Mouse (Mus musculus) embryonic facial prominence, embryonic 15.5 days (tissue): ENCODE data around the gene Aldh16a1. TPM values are rescaled to one million over a fixed set of nuclear protein-coding genes. Genes with fewer than 3 reads are reported as not detected.
A peak's percentile ranks its signal among the peaks of the same experiment; 100 is the strongest.
"Not testable (repeated sequence)": the region's sequence is repeated elsewhere in the genome, so short reads cannot be mapped to it uniquely, and the experiment has no call there.

Source experiments
- ATAC-seq: fragments of 200-750 bp; cut with Nextera tagmentation; 2 replicates; pipeline ENCODE4 v1.8.0; 2017; ENCODE audit warnings: low read depth, moderate TSS enrichment; ENCODE audit not compliant: insufficient number of reproducible peaks, low FRiP score, low TSS enrichment
- H3K27ac ChIP-seq: fragments of 300-500 bp; sonication (generic); replicated peaks from 2 replicates; pipeline ENCODE4 v1.5.1; 2015; ENCODE audit warnings: mild to moderate bottlenecking, inconsistent platforms
- H3K27me3 ChIP-seq: fragments of 300-500 bp; sonication (generic); 2 replicates; pipeline ENCODE4 v1.6.1; 2015; ENCODE audit warnings: inconsistent platforms
- H3K36me3 ChIP-seq: fragments of 300-500 bp; sonication (generic); 2 replicates; pipeline ENCODE4 v1.6.1; 2015; ENCODE audit warnings: mild to moderate bottlenecking, inconsistent platforms
- H3K4me1 ChIP-seq: fragments of 300-500 bp; sonication (generic); 2 replicates; pipeline ENCODE4 v1.6.1; 2015; ENCODE audit warnings: inconsistent platforms
- H3K4me2 ChIP-seq: fragments of 300-500 bp; sonication (generic); replicated peaks from 2 replicates; pipeline ENCODE4 v1.6.1; 2015; ENCODE audit warnings: mild to moderate bottlenecking, inconsistent platforms
- H3K4me3 ChIP-seq: fragments of 300-500 bp; sonication (generic); replicated peaks from 2 replicates; pipeline ENCODE4 v1.5.1; 2015; ENCODE audit warnings: mild to moderate bottlenecking, inconsistent platforms
- H3K9ac ChIP-seq: fragments of 300-500 bp; sonication (generic); 2 replicates; pipeline ENCODE4 v1.6.1; 2015; ENCODE audit warnings: inconsistent platforms
- H3K9me3 ChIP-seq: fragments of 300-500 bp; sonication (generic); replicated peaks from 2 replicates; pipeline ENCODE4 v1.6.1; 2016; ENCODE audit warnings: inconsistent platforms
- WGBS: fragments of 180-500 bp; shearing (Covaris S2); methylation state at CpG from one replicate; pipeline ENCODE4 v1.1.7; 2015; 5-methylcytosine and 5-hydroxymethylcytosine counted together
- microRNA counts: library from miRNA; unstranded; fragments of <30 nt; microRNA quantifications from one replicate; lab custom pipeline; 2016
- microRNA-seq: library from miRNA; unstranded; fragments of <30 nt; microRNA quantifications from one replicate; pipeline ENCODE4, GENCODE M21; 2016; ENCODE audit warnings: borderline number of aligned reads
- polyA plus RNA-seq: library from polyadenylated mRNA; unstranded; fragments of >200 nt; fragmentation: Nextera tagmentation; extraction: Ambion mirVana; gene quantifications from 2 replicates; pipeline ENCODE4 v1.2.1, GENCODE M21; 2015

The Aldh16a1 gene
- polyA plus RNA-seq, 1 experiment from 2014 or later = 47.1 TPM

DNA sequence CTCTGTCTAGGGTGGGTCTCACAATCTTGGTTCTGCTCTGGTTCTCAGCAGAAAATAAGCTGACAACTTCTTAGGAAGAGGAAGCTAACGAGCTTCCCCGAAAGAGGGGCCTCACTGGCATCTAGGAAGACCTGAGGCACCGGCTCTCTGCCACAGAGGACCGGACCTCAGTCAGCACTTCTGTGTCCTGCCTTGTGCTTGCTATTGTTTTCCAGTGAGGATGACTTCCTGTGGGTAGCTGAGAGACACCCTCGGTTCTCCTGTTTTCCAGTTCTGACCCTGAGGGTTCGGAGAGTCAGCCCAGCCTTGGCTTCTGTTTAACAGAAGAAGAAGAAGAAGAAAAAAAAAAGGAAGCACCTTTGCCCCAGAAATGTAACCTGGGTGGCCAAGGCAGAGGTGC, 56.9 kb downstream of the Aldh16a1 start:
- Histone ChIP-seq H3K36me3 (peaks cover 18% of the 10 kb centered on the region; the same call in 1 of the 2 replicates), H3K9me3 (no peaks in the 10 kb centered on the region), H3K4me1 (peaks cover 23% of the 10 kb centered on the region), H3K9ac (no peak overlapping the region), H3K27me3 (no peaks in the 10 kb centered on the region), H3K4me2 (no peak overlapping the region), H3K27ac (no peak overlapping the region), H3K4me3 (no peak overlapping the region)
- no peak for ATAC-seq
- 46% methylated on average over 6 of the region's 6 CpGs for WGBS

DNA sequence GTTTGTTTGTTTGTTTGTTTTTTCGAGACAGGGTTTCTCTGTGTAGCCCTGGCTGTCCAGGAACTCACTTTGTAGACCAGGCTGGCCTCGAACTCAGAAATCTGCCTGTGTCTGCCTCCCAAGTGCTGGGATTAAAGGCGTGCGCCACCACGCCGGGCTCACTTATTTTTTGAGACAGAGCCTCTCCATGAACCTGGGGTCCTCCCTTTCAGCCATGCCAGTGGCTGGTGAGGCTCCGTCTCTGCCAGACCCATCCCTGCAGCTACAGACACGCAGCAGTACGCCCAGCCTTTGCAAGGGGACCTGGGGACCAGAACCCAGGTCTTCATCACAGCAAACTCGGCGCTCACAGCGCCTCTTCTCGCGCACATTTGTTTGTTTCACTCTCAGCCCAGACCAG, 58.4 kb downstream of the Aldh16a1 start:
- WGBS = 90% methylated on average over 14 of the region's 14 CpGs
- peaks cover 13% of the 10 kb centered on the region for H3K4me1 ChIP-seq
- H3K27ac ChIP-seq, H3K9me3 ChIP-seq, H3K4me3 ChIP-seq, H3K9ac ChIP-seq, ATAC-seq, H3K4me2 ChIP-seq, H3K27me3 ChIP-seq: not testable (repeated sequence)
- peaks cover 12% of the 10 kb centered on the region; the same call in 1 of the 2 replicates for H3K36me3 ChIP-seq

DNA sequence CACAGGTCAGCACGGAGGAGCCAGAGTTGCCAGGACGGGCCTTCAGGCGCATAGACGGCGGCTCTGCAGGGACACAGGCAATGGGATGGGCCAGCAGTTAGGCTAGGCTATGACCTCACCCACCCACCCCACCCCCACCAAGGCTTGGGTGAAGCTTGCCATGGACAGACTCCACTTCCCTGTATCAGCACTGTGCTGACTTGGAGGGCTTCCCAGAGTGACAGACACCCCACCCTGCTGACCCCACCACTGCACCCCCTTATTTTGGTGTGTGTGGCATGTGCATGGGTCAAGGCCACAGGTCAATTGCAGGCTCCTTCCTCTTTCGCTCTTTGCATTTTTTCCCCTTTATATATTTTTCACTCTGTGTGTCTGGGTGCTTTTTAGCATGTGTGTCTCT, 59.0 kb downstream of the Aldh16a1 start:
- Histone ChIP-seq H3K27ac (0 out of 2 replicates have a peak overlapping the region, but pooled peaks have one; percentile 11), H3K4me1 (peaks cover 16% of the 10 kb centered on the region), H3K9me3 (no peaks in the 10 kb centered on the region), H3K36me3 (peaks cover 12% of the 10 kb centered on the region; the same call in 1 of the 2 replicates), H3K9ac (no peak overlapping the region), H3K4me2 (no peak overlapping the region), H3K4me3 (no peak overlapping the region), H3K27me3 (no peaks in the 10 kb centered on the region)
- no peak for ATAC-seq
- 76% methylated on average over 6 of the region's 6 CpGs for WGBS

DNA sequence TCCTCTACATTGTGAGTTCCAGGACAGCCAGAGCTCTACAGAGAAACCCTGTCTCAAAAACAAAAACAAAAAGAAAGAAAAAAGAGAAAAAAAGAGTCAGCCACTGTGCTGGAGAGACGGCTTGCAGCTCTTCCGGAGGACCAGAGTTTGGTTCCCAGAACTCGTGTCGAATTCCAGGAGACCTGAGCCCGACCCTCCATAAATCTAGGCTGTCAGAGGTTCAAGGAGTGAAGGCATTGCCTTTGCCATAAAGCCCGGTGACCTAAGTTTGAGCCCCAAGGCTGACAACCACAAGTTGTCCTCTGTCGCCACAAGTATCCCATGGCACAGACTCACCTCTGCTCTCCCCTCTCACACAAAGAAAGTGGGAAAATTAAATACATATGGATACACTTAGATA, 60.3 kb downstream of the Aldh16a1 start:
- H3K9me3 ChIP-seq = no peaks in the 10 kb centered on the region
- H3K27me3 ChIP-seq = no peaks in the 10 kb centered on the region
- peaks cover 23% of the 10 kb centered on the region for H3K4me1 ChIP-seq
- ATAC-seq = no peak
- no peak overlapping the region for H3K4me2 ChIP-seq
- H3K9ac ChIP-seq = no peak overlapping the region
- no peak overlapping the region for H3K4me3 ChIP-seq
- WGBS = 28% methylated on average over 7 of the region's 7 CpGs
- H3K27ac ChIP-seq = peak overlapping the region; percentile 90
- H3K36me3 ChIP-seq = peaks cover 12% of the 10 kb centered on the region; the same call in 1 of the 2 replicates

DNA sequence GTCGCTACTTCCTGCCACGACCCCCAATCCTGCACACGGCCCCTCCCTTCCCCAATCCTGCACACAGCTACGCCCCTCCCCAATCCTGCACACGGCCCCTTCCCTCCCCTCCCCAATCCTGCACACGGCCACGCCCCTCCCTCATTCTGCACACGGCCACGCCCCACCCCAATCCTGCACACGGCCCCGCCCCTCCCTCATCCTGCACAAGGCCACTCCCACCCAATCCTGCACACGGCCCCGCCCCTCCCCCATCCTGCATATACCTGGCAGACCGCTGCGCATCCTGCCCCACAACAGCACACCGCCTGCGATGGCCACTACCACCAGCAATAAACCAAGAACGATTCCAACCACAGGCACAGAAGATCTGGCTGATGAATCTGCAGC, 60.9 kb downstream of the Aldh16a1 start:
- Histone ChIP-seq H3K4me3 (no peak overlapping the region), H3K4me2 (0 out of 2 replicates have a peak overlapping the region, but pooled peaks have one; percentile 23), H3K9me3 (no peaks in the 10 kb centered on the region), H3K27me3 (no peaks in the 10 kb centered on the region), H3K9ac (no peak overlapping the region), H3K27ac (peak overlapping the region; percentile 90), H3K36me3 (peaks cover 17% of the 10 kb centered on the region), H3K4me1 (peaks cover 23% of the 10 kb centered on the region)
- no peak for ATAC-seq
- 30% methylated on average over 18 of the region's 18 CpGs for WGBS

DNA sequence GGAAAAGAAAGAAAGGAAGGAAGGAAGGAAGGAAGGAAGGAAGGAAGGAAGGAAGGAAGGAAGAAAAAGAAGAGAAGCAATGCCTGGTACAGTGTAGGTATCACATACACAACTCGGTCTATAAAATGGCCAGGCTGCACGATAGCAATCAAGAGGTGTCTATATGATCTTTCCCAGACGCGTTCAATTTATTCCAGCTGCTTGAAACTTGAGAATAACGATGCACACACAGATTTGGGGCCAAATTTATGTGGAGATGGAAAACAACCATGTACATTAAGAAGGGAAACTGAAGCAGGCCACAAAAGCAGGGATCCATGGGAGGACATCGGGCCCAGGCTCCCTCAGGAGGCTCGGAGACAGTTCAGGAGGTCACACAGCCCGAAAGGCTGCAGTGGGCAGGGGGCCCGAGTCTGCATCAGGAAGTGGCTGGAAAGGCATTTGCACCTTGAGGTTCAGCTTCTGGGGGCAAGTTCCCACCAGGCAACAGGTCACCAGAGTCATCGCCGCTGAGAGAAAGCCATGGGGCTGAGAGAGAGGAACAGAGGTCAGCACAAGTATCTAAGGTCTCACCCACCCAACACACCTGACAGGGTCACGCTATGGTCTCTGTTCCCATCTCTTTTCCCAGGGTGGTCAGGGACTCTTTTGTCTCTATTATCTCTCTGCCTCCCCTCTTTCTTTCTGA, 61.4 kb downstream of the Aldh16a1 start:
- H3K27me3 ChIP-seq = no peaks in the 10 kb centered on the region
- no peak overlapping the region for H3K4me3 ChIP-seq
- H3K36me3 ChIP-seq = peaks cover 22% of the 10 kb centered on the region
- peak overlapping the region; percentile 23; the same call in 1 of the 2 replicates for H3K4me2 ChIP-seq
- H3K4me1 ChIP-seq = peaks cover 23% of the 10 kb centered on the region
- no peak overlapping the region for H3K9ac ChIP-seq
- H3K9me3 ChIP-seq = no peaks in the 10 kb centered on the region
- WGBS = 32% methylated on average over 12 of the region's 12 CpGs
- no peak for ATAC-seq
- peak overlapping the region; percentile 90 for H3K27ac ChIP-seq

DNA sequence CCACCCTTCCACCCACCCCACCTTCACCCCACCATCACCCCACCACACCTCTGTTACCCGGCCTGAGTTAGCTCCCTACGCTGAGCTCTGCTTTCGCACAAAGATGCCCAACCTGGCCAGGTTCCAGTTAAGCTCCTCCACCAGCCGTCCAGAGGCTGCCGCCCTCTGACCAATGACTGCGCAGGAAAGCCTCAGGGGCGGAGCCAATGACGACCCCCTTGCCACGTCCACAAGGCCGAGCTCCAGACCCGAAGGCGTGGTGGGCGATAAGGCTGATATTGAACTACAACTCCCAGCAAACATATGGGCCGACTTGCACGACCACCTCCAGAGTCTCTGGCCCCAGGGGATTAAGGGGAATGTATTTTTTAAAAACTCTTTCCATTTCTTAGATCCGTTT, 62.3 kb downstream of the Aldh16a1 start, which contains the start of gene Rcn3:
Rcn3 (minus strand) TSS at position 174 of the 400 bp plus-strand sequence.
- under 1% methylated on average over 16 of the region's 16 CpGs for WGBS
- H3K4me2 ChIP-seq = peak within 1 kb of the TSS; percentile 61
- H3K27ac ChIP-seq = peak within 1 kb of the TSS; percentile 93
- peak; percentile 94 for ATAC-seq
- no peaks in the 10 kb centered on the region for H3K27me3 ChIP-seq
- peak within 1 kb of the TSS; percentile 69 for H3K9ac ChIP-seq
- H3K9me3 ChIP-seq = no peaks in the 10 kb centered on the region
- peaks cover 23% of the 10 kb centered on the region for H3K4me1 ChIP-seq
- peaks cover 24% of the 10 kb centered on the region for H3K36me3 ChIP-seq
- peak within 1 kb of the TSS; percentile 58 for H3K4me3 ChIP-seq

DNA sequence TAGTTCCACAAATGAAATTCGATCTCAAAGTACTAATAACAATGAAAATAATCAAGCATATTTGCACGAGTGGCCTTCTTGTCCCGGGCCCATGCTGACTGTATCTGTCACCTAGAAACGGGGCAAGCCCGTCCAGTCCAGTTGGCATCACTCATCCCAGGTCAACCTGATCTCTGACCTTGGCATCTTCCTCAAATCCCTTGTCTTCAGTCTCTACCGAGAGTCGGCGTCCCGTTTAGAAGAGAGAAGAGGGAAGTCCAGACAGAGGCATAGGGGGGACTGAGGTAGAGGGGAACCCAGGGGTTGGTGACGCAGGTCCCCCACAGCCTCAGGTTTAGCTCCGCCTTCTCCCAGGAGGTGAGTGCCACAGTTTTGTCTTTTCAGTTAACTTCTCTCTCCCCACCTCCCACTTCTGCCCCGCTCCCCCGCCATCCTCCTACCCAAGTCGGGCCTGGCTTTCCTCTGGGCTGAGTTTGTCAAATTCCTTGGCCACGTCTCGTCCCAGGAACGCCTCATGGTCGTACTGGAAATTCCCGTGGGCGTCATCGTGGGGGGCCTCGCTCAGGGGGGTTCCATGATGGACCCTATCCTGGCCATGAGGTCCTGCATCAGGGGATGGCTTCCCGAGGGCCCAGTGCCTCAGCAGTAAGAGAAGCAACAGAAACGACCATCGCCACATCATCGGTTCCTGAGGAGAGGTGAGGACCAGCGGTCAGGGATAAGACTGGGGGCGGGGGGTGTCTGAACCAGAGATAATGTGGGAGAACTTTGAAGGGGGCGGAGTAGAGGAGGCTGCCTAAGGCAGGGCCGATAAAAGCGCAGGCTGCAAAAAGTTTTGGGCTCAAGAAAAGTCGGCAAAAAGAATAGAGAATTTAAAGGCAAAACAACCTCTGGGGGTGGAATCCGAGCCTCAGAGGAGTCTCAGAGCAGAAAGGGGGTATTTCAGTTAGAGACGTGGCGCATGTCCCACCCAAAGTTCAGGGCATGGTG, 63.1 kb downstream of the Aldh16a1 start:
- ATAC-seq = peak; percentile 52
- Histone ChIP-seq H3K4me2 (peak overlapping the region; percentile 61), H3K36me3 (peaks cover 28% of the 10 kb centered on the region), H3K9ac (peak overlapping the region; percentile 69), H3K4me3 (peak overlapping the region; percentile 58), H3K27ac (peak overlapping the region; percentile 93), H3K27me3 (no peaks in the 10 kb centered on the region), H3K4me1 (peaks cover 23% of the 10 kb centered on the region), H3K9me3 (no peaks in the 10 kb centered on the region)
- 8% methylated on average over 35 of the region's 35 CpGs for WGBS

MicroRNAs encoded within 50 kb of the gene (microRNA counts, 519-probe panel; counts per million panel counts)
- microRNA mmu-miR-150 (lab: Ali Mortazavi, UCI) = 2,235 counts per million, percentile 50 among the panel's probes with 10 or more counts

Small RNAs within 50 kb of the gene (microRNA-seq; reads per million reads assigned to microRNA genes)
- 16.2 reads per million, percentile 33 among the genes with 10 or more reads in this experiment for gene Mir150
- 10.7 reads per million, percentile 30 among the genes with 10 or more reads in this experiment for gene Mir5121
- not detected for gene Mir7055

Other genes with a start within 250 kb of the Aldh16a1 start
- 73.0 and 76.2 TPM in 2 replicates for gene Ap2a1, start 225.1 kb downstream of the Aldh16a1 start, polyA plus RNA-seq
- 0.23 TPM in 1 of 2 replicates, not detected in the other for gene Tsks, start 211.4 kb downstream of the Aldh16a1 start, polyA plus RNA-seq
- 30.0 and 35.8 TPM in 2 replicates for gene Cpt1c, start 179.7 kb downstream of the Aldh16a1 start, polyA plus RNA-seq
- gene Prmt1, start 168.0 kb downstream of the Aldh16a1 start, polyA plus RNA-seq = 455 and 479 TPM in 2 replicates
- 109 and 110 TPM in 2 replicates for gene Irf3, start 156.9 kb downstream of the Aldh16a1 start, polyA plus RNA-seq
- 59.1 and 67.7 TPM in 2 replicates for gene Bcl2l12, start 155.9 kb downstream of the Aldh16a1 start, polyA plus RNA-seq
- 40.7 and 41.9 TPM in 2 replicates for gene Scaf1, start 138.2 kb downstream of the Aldh16a1 start, polyA plus RNA-seq
- gene Rras, start 136.6 kb downstream of the Aldh16a1 start, polyA plus RNA-seq = 41.3 and 47.6 TPM in 2 replicates
- gene Prr12, start 101.7 kb downstream of the Aldh16a1 start, polyA plus RNA-seq = 11.9 and 12.1 TPM in 2 replicates
- 68.5 and 73.6 TPM in 2 replicates for gene Nosip, start 92.2 kb downstream of the Aldh16a1 start, polyA plus RNA-seq
- 26.0 and 26.9 TPM in 2 replicates for gene Prrg2, start 91.9 kb downstream of the Aldh16a1 start, polyA plus RNA-seq
- gene Rcn3, start 62.4 kb downstream of the Aldh16a1 start, polyA plus RNA-seq = 520 and 531 TPM in 2 replicates
- gene Fcgrt, start 50.7 kb downstream of the Aldh16a1 start, polyA plus RNA-seq = 126 and 135 TPM in 2 replicates
- 1,509 and 1,523 TPM in 2 replicates for gene Rps11, start 30.1 kb downstream of the Aldh16a1 start, polyA plus RNA-seq
- gene Rpl13a, start 25.8 kb downstream of the Aldh16a1 start, polyA plus RNA-seq = 1,369 and 1,440 TPM in 2 replicates
- gene Gm45713, start 18.4 kb downstream of the Aldh16a1 start, polyA plus RNA-seq = 0.12 and 0.37 TPM in 2 replicates
- gene Flt3l, start 18.2 kb downstream of the Aldh16a1 start, polyA plus RNA-seq = 2.6 and 3.4 TPM in 2 replicates
- gene Pih1d1, start 281 bp downstream of the Aldh16a1 start, polyA plus RNA-seq = 81.2 and 87.5 TPM in 2 replicates
- gene Slc17a7, start 9.4 kb upstream of the Aldh16a1 start, polyA plus RNA-seq = 0.33 and 0.39 TPM in 2 replicates
- 5.5 and 13.4 TPM in 2 replicates for gene Gfy, start 25.0 kb upstream of the Aldh16a1 start, polyA plus RNA-seq
- not detected in 2 replicates for gene Pth2, start 26.4 kb upstream of the Aldh16a1 start, polyA plus RNA-seq
- 1.00 and 1.1 TPM in 2 replicates for gene Ccdc155, start 50.3 kb upstream of the Aldh16a1 start, polyA plus RNA-seq
- 30.7 and 38.5 TPM in 2 replicates for gene Dkkl1, start 57.6 kb upstream of the Aldh16a1 start, polyA plus RNA-seq
- 141 and 148 TPM in 2 replicates for gene Tead2, start 61.2 kb upstream of the Aldh16a1 start, polyA plus RNA-seq
- gene Cd37, start 84.5 kb upstream of the Aldh16a1 start, polyA plus RNA-seq = 4.8 and 4.9 TPM in 2 replicates
- 0.13 and 0.27 TPM in 2 replicates for gene Slc6a16, start 86.5 kb upstream of the Aldh16a1 start, polyA plus RNA-seq
- not detected in 2 replicates for gene Slc6a21, start 122.9 kb upstream of the Aldh16a1 start, polyA plus RNA-seq
- gene Trpm4, start 179.2 kb upstream of the Aldh16a1 start, polyA plus RNA-seq = 21.9 and 23.9 TPM in 2 replicates
- gene Hrc, start 180.7 kb upstream of the Aldh16a1 start, polyA plus RNA-seq = 8.7 and 10.6 TPM in 2 replicates
- gene Ppfia3, start 212.4 kb upstream of the Aldh16a1 start, polyA plus RNA-seq = 8.5 and 10.1 TPM in 2 replicates
- gene Lin7b, start 216.0 kb upstream of the Aldh16a1 start, polyA plus RNA-seq = 3.8 and 4.0 TPM in 2 replicates
- 212 and 214 TPM in 2 replicates for gene Snrnp70, start 241.2 kb upstream of the Aldh16a1 start, polyA plus RNA-seq